Mouse (Mus musculus) brain, embryonic 18.5 days (tissue): ENCODE measurements around the gene Aimp2.

ENCODE experiments used
- DNase-seq: peaks from one replicate; pipeline ENCODE4 v3.0.0-alpha.2; 2012; ENCODE audit warnings: low read depth, low spot score

The Aimp2 gene

GRCm38 (mm10) chr5:143909417-143910400 lies at the start of gene Aimp2, which contains the start of gene Pms2:
TSS of gene Aimp2 (minus strand) at chr5:143909847.
TSS of gene Pms2 (plus strand) at chr5:143909964.
- DNase-seq, result peak; percentile 99

DNA sequence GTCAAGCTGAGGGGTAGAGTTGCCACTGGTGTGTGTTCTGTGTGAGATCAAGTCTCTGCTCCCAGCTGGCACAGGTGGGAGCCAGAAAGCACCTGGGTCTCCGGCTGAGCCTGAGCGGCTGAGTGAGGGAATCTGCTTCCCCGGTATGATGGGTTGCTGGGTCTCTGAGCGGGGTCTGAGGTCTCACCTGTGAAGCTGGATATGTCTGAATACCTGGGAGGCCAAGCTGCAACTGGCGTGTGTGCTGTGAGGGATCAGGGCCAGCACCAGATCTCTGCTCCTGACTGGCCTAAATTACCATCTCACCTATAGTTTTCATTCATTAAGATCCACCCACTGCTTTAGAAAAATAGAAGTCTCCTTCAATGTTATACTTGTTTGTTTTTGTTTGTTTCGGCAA lies 47.5 kb upstream of the Aimp2 start:
- DNase-seq, result no peak

DNA sequence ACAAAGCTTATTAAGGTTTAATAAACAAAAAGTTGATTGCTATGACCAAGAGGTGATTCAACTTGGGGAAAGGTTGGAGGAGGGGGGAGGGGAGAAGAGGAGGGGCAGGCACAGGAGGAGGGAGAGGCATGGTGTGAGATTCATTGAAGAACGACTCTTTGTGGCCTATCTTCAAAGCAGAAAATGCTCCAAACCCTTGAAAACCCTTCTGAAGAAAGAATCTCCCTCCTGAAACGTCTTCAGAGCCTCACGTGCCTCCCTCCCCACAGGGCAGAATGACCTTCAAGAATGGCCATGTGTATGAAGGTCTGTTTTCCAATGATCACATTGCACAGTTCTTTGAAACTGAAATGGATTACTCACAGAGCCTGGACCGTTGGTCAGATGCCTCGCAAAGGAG lies 40.4 kb upstream of the Aimp2 start:
- DNase-seq, result no peak

DNA sequence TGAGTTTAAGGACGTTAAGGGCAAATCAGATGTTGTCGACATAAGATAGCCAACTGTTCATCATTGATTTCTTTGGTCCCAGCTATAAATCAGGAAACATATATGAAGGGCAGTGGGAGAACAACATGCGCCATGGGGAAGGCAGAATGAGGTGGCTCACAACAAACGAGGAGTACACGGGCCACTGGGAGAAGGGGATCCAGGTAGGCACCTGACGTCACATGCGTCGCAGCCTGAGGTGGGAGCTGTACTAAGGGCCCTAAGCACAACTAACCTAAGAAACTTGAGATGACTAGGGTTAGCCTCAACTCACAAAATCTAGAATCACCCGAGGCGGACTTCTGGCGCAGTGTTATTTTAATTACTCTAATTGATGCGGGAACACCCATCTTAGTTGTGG lies 38.7 kb upstream of the Aimp2 start:
- no peak for DNase-seq

- DNase-seq, result peak; percentile 81
Observed at GRCm38 (mm10) chr5:143943231-143944125, 33.8 kb upstream of the Aimp2 start.

- no peak for DNase-seq
Observed at GRCm38 (mm10) chr5:143941588-143941987, 31.9 kb upstream of the Aimp2 start.

- DNase-seq, result no peak
Observed at GRCm38 (mm10) chr5:143936156-143936555, 26.5 kb upstream of the Aimp2 start.

- DNase-seq, result no peak
Observed at GRCm38 (mm10) chr5:143933875-143934274, 24.2 kb upstream of the Aimp2 start.

GRCm38 (mm10) chr5:143933414-143933813 lies 23.8 kb upstream of the Aimp2 start:
- no peak for DNase-seq

GRCm38 (mm10) chr5:143932831-143933230 lies 23.2 kb upstream of the Aimp2 start, which contains the start of gene Rsph10b:
TSS of gene Rsph10b (plus strand) at chr5:143933035.
- no peak for DNase-seq

- DNase-seq, result no peak
Observed at GRCm38 (mm10) chr5:143931863-143932580, 22.4 kb upstream of the Aimp2 start.

- DNase-seq, result no peak
Observed at GRCm38 (mm10) chr5:143930656-143931055, 21.0 kb upstream of the Aimp2 start.

- no peak for DNase-seq
Observed at GRCm38 (mm10) chr5:143929291-143929690, 19.6 kb upstream of the Aimp2 start.

DNA sequence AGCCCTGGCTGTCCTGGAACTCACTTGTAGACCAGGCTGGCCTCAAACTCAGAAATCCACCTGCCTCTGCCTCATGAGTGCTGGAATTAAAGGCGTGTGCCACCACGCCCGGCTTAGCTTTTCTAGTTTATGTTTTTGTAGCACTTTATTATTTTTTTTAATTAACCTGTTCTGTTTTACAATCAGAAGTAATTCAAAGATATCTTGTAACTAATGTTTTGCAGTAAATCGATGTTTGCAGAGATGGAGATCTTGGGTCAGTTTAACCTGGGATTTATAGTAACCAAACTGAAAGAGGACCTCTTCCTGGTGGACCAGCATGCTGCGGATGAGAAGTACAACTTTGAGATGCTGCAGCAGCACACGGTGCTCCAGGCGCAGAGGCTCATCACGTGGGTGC lies 18.2 kb upstream of the Aimp2 start, which contains the start of gene Gm42421:
Gene Gm42421, plus strand, starts transcription at position 301 of the 400 bp plus-strand sequence.
- no peak for DNase-seq

DNA sequence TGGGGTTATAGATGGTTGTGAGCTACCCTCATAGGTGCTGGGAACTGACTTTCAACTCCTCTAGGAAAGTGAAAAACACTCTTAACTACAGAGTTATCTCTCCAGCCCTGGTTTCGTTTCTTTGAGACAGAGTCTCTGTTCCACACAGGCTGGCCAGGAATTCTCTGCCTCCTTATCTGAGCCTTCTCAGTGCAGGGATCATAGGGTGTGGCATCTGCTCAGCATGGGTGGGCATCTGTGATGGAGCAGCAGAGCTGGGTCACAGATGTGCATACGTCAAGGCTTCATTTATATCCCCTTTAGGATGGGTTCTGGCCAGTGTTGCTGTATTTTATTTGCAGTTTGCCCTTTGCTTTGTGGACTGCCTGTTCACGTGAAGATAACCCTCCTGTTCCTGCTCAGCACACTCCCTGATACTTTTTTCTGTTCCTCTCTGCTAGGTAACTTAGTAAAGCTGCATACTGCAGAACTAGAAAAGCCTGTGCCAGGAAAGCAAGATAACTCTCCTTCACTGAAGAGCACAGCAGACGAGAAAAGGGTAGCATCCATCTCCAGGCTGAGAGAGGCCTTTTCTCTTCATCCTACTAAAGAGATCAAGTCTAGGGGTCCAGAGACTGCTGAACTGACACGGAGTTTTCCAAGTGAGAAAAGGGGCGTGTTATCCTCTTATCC lies 15.3 kb upstream of the Aimp2 start:
- no peak for DNase-seq

DNA sequence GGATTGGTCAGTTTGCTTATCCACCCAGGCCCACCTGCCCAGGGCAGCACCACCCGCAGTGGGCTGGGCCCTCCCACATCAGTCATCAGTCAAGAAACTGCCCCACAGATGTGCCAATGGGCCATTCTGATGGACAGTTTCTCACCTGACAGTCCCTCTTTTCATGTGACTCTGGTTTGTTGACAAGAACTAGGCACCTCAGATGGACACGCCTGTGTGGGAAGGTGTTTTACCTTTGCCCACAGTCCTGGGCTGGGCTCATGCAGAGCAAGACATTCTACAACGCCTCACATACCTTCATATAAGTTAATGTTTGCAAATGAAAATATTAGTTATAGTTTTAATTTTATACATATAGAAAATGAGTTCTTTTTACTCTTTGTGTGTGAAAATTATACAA lies 8.5 kb upstream of the Aimp2 start:
- DNase-seq, result no peak

DNA sequence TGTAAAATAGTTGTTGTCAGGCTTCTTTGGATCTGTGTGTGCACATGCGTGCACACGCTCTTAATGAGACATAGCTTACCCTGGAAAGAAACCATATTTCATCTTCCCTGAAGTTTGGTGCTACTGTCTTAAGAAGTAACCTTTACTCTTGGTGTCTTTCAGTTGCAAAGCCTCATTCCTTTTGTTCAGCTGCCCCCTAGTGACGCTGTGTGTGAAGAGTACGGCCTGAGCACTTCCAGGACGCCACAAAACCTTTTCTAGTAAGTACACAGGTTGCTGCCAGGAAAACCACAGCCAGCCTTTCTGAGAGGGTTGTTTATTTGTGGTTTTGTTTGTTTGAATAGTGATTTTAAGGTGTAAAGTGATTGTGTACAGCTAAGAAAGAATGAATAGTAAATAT lies 7.8 kb upstream of the Aimp2 start:
- DNase-seq, result no peak

GRCm38 (mm10) chr5:143916221-143916620 lies 6.6 kb upstream of the Aimp2 start:
- DNase-seq, result no peak

DNA sequence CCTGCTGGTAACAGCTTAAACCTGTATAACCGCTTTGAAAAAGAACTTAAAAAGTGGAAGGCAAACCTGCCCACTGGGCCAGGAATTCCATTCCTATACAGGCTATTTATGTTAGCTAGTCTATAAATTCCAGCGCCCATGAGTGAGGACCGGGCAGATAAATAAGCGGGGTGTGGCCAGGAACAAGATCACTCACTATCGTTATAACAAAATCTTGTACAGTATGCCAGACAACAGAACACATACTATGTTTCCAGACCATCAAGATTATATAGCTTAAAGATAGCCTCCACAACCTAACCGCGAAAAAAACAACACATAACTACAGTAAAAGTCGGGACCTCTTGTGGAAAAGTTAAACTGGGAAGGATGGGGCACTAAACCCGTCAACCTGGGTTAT lies 721 bp downstream of the Aimp2 start:
- DNase-seq, result no peak

DNA sequence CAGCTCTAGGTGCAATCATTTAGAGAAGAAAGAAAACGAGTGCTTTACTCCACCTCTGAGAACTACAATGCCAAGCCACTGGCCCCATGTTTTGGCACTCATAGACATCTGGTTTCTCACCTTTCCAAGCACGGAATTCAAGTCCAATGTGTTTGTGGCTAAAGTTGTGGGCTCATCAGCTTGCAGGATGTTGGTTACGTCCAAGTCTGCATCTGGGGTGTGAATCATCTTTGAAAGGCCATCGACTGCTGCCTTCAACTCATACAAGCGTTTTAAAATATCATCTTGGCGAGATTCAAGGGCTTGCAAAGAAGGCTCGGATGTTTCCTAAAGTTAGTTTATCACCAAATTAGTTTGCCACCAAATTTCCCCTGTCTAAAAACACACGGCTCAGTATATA lies 3.2 kb downstream of the Aimp2 start:
- DNase-seq, result no peak

- DNase-seq, result no peak
Observed at GRCm38 (mm10) chr5:143903813-143904212, 5.8 kb downstream of the Aimp2 start.
